Mouse (Mus musculus) limb, embryonic 11.5 days (tissue): Measurements from ENCODE around the gene Gsta3. TPM values are rescaled to one million over a fixed set of nuclear protein-coding genes. Genes with fewer than 3 reads are reported as not detected.

Experiments
- ATAC-seq: fragments of 200-750 bp; cut with Nextera tagmentation; 2 replicates; pipeline ENCODE4 v1.8.0; 2017; ENCODE audit warnings: low read depth; ENCODE audit not compliant: insufficient number of reproducible peaks, low FRiP score, low TSS enrichment
- DNase-seq: peaks from one replicate; pipeline ENCODE4 v3.0.0-alpha.2; 2015; ENCODE audit warnings: low spot score
- H3K27ac ChIP-seq: fragments of 300-500 bp; sonication (generic); replicated peaks from 2 replicates; pipeline ENCODE4 v1.5.1; 2014; ENCODE audit warnings: low read depth, mild to moderate bottlenecking, low read length
- H3K27me3 ChIP-seq: fragments of 300-500 bp; sonication (generic); 2 replicates; pipeline ENCODE4 v1.6.1; 2014; ENCODE audit warnings: mild to moderate bottlenecking, low read length, mixed read lengths; ENCODE audit not compliant: control insufficient read depth, insufficient read depth
- H3K36me3 ChIP-seq: fragments of 300-500 bp; sonication (generic); 2 replicates; pipeline ENCODE4 v1.6.1; 2014; ENCODE audit warnings: mild to moderate bottlenecking, low read length, moderate library complexity, mixed read lengths; ENCODE audit not compliant: control insufficient read depth, insufficient read depth
- H3K4me1 ChIP-seq: fragments of 300-500 bp; sonication (generic); 2 replicates; pipeline ENCODE4 v1.6.1; 2014; ENCODE audit warnings: low read length, mixed read lengths; ENCODE audit not compliant: control insufficient read depth, insufficient read depth
- H3K4me2 ChIP-seq: fragments of 300-500 bp; sonication (generic); 2 replicates; pipeline ENCODE4 v1.6.1; 2014; ENCODE audit warnings: low read depth, mild to moderate bottlenecking, moderate library complexity; ENCODE audit not compliant: severe bottlenecking
- H3K4me3 ChIP-seq: fragments of 300-500 bp; sonication (generic); 2 replicates; pipeline ENCODE4 v1.5.1; 2014; ENCODE audit warnings: low read depth, low read length
- H3K9ac ChIP-seq: fragments of 300-500 bp; sonication (generic); 2 replicates; pipeline ENCODE4 v1.6.1; 2014; ENCODE audit warnings: mild to moderate bottlenecking, low read length
- H3K9me3 ChIP-seq: fragments of 300-500 bp; sonication (generic); 2 replicates; pipeline ENCODE4 v1.6.1; 2016; ENCODE audit warnings: low read length; ENCODE audit not compliant: control insufficient read depth
- WGBS: fragments of 180-500 bp; shearing (Covaris S2); extraction: QIAGEN DNeasy Blood & Tissue Kit; methylation state at CpG from one replicate; pipeline ENCODE4 v1.1.7; 2014; 5-methylcytosine and 5-hydroxymethylcytosine counted together
- polyA plus RNA-seq: library from polyadenylated mRNA; unstranded; fragments of >200 nt; fragmentation: Nextera tagmentation; extraction: Ambion mirVana; gene quantifications from 2 replicates; pipeline ENCODE4 v1.2.1, GENCODE M21; 2014

Gene Gsta3
- polyA plus RNA-seq, 1 experiment from 2014 or later: 0.17 TPM

DNA sequence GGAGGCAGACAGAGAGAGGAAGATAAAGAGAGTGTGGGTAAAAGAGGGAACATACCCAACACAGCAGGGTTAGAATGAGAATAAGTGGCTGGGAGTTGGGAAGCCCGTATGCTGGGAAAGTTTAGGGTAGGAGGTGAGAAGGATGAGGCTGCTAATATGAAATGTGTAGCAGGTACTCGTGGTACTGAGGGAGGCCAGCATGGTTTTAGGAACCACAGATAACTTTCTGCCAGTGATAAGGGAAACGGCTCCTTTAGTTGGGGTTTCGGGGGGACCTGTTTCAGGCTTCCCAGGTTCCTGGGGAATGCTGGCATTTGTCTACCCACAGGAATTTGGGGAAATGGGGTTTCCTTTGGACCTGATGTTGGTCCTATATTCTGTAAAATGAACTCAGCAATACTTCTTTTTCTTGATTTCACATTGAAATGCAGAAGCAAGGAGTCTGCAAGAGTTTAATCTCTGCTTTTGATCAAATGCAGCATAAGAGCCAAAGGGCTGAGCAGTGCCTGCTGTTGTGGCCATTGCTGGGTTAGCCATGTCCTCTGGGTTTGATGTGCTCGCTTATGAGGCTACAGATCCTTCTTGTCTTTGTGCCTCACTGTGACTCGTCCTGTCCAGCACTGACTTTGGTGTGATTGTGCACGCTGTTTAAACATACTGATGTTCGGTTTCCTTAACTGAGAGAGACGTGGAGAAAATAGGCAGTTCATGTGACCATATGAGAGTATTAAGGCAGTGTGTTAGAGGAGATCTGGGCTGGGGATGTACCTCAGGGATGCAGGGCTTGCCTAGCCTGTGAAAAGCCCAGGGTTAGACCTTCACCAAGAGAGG, 8.4 kb downstream of the Gsta3 start:
- Histone ChIP-seq H3K9ac (no peak overlapping the region), H3K4me3 (no peak overlapping the region), H3K36me3 (no peaks in the 10 kb centered on the region), H3K4me2 (no peak overlapping the region), H3K27me3 (no peaks in the 10 kb centered on the region), H3K4me1 (no peaks in the 10 kb centered on the region), H3K27ac (no peak overlapping the region), H3K9me3 (no peaks in the 10 kb centered on the region)
- WGBS: 89% methylated on average over 9 of the region's 9 CpGs
- ATAC-seq: no peak
- DNase-seq: no peak

DNA sequence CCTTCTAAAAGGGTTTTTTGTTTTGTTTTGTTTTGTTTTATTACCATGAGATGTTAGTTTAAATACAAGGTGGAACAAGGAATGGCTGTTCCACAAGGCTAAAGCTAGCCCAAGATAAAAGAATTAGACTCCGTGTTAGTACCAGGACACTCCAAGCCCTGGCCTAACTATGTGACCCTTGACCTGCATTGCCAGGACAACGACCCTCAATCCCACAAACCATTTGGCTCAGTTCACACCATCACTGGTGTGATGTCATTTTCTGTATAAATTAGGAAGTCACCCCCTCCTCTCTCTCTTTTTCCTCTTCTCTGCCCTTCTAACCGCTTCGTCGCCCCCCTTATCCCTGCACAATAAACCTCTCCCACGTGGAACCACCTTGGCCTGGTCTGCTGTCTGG, 11.3 kb downstream of the Gsta3 start:
- H3K36me3 ChIP-seq: no peaks in the 10 kb centered on the region

DNA sequence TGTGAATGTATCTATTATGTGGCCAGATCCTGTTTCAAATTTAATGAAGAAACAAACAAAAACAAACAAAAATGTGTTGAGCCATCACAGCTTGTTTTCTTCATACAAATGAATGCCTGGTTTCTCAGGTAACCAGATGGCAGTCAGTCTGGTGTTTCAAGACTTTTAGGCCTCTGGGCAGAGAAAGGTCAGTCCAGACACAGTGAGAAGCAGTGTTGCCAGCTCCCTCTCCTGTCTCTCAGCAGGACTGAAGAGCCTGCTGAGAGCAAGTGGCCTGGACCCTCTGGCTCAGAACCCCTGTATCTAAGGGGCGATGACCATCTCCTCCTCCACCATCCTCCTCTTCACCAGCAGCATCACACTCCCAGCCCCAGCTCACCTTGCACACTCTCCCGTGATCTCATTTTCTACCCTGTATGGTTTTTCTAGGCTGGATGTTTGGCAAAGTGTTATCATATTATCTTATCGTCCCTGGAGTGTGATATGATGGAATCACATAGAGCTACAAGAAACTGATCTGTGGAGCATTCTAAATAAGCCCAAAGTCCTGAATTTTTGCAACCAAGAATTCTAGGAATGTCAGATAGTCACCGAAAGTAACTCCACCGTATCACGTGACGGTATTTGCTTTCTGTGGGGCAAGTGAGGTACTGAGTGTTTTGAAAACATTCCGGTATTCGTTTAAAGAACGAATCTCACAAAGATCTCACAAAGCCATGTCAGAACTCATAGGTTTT, 12.3 kb downstream of the Gsta3 start:
- Histone ChIP-seq H3K27ac (no peak overlapping the region), H3K9ac (no peak overlapping the region), H3K4me3 (no peak overlapping the region), H3K9me3 (no peaks in the 10 kb centered on the region), H3K27me3 (no peaks in the 10 kb centered on the region), H3K4me1 (no peaks in the 10 kb centered on the region), H3K36me3 (no peaks in the 10 kb centered on the region), H3K4me2 (no peak overlapping the region)
- ATAC-seq (no peak), DNase-seq (no peak)
- WGBS: 89% methylated on average over 10 of the region's 10 CpGs

More for the DNA sequence above, 11.3 kb downstream of the Gsta3 start:
- Histone ChIP-seq H3K9me3 (no peaks in the 10 kb centered on the region), H3K4me2 (no peak overlapping the region), H3K4me3 (no peak overlapping the region), H3K4me1 (no peaks in the 10 kb centered on the region), H3K9ac (no peak overlapping the region), H3K27ac (no peak overlapping the region), H3K27me3 (no peaks in the 10 kb centered on the region)
- DNase-seq: no peak
- ATAC-seq: no peak
- 78% methylated on average over 6 of the region's 6 CpGs for WGBS

DNA sequence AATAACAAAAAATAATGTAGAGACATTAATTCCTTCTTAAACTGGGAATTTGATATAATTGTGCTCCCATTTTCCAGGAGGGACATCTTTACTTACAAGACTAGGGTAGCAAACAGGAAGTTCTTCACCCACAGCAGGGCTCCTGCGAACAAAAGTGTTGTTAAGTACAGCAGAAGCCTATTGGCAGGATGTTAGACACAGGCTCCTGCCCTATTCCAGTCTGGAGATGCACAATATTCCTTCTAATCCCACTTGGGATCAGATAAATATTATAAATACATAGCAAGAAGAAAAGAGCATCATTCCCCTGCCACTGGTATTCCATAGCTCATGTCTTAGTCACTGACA, 12.9 kb downstream of the Gsta3 start:
- Histone ChIP-seq H3K27me3 (no peaks in the 10 kb centered on the region), H3K9me3 (no peaks in the 10 kb centered on the region), H3K9ac (no peak overlapping the region), H3K4me3 (no peak overlapping the region), H3K4me2 (no peak overlapping the region), H3K36me3 (no peaks in the 10 kb centered on the region), H3K4me1 (no peaks in the 10 kb centered on the region), H3K27ac (no peak overlapping the region)
- 89% methylated on average over 1 of the region's 1 CpGs for WGBS
- ATAC-seq (no peak), DNase-seq (no peak)

DNA sequence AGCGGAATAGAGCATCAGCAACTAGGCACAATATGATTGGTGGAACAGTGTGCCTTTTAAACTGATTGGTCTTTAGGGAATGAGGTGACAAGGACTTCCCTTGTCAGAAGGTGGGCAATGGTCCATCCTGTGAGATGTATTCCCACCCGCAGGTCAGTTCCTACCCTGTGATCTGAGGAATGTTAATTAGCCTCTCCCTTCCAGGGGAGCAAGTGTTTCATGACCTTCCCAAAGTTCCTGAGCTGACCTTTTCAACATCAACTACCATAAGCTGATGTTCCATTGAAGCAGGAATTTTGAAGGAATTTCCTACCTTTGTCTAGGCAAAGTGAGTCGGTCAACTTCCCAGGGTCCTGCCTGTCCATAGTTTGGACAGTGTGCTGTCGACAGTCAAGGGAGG, 13.5 kb downstream of the Gsta3 start:
- no peak overlapping the region for H3K4me3 ChIP-seq
- DNase-seq: no peak
- no peaks in the 10 kb centered on the region for H3K36me3 ChIP-seq
- no peaks in the 10 kb centered on the region for H3K9me3 ChIP-seq
- H3K27ac ChIP-seq: no peak overlapping the region
- H3K4me1 ChIP-seq: no peaks in the 10 kb centered on the region
- no peak for ATAC-seq
- no peaks in the 10 kb centered on the region for H3K27me3 ChIP-seq
- H3K4me2 ChIP-seq: no peak overlapping the region
- no peak overlapping the region for H3K9ac ChIP-seq
- 80% methylated on average over 4 of the region's 4 CpGs for WGBS

DNA sequence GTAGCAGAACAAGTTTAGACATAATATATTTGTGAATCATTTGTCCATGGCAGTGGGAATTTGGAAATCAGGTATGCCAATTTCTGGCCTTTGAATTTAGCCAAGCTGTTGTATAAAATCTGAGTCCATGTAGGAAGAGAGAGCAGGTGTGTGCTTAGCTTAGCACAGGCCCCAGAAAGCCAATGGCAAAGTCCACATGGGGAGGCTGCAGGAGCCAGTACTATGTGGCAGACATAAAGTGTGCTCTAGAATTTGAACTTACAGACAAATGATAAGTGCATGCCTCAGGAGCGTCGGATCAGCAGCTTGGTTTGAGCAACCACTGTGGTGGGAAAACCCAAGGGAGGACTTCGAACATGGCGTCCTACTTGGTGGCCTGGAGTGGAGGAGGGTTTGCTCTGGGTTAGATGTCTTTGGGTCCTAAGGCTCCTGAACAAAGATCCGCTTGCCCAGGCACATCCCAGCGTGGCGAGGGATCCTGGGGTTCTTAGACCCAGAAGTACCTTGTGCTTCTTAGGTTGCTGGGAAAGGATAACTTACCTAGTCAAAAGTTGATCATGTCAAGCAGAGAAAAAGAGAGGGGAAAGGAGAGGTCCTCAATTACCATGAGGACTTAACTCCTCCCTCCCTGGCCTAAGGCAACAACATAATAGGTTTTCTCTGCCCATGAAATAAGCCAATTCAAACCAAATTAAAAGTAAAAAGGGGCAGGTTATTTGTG, 15.4 kb downstream of the Gsta3 start:
- no peak for DNase-seq
- WGBS: 89% methylated on average over 7 of the region's 7 CpGs
- Histone ChIP-seq H3K27me3 (no peaks in the 10 kb centered on the region), H3K9ac (no peak overlapping the region), H3K36me3 (no peaks in the 10 kb centered on the region), H3K4me3 (no peak overlapping the region), H3K4me2 (no peak overlapping the region), H3K4me1 (no peaks in the 10 kb centered on the region), H3K9me3 (no peaks in the 10 kb centered on the region), H3K27ac (no peak overlapping the region)
- ATAC-seq: no peak

DNA sequence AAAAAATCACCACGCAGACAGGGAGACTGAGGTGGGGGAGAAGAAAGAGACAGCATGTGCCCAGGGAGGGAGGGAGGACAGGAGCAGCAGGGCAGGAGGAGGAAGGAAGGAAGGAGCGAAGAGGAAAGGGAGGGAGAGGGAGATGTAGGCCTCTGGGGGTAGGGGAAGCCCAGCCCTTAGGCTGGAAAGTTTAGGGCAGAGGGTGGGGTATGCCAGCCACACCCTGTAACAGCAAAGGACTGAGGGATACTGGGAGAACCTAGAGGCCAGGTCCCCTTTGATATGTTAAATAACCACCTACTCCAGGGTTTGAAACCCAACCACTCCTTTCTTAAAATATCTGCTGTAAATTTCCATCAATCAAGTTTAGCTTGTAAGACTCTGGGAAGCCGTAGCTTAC, 16.0 kb downstream of the Gsta3 start:
- ATAC-seq (no peak), DNase-seq (no peak)
- H3K9ac ChIP-seq: no peak overlapping the region
- H3K9me3 ChIP-seq: no peaks in the 10 kb centered on the region
- 65% methylated on average over 3 of the region's 3 CpGs for WGBS
- no peaks in the 10 kb centered on the region for H3K36me3 ChIP-seq
- no peaks in the 10 kb centered on the region for H3K27me3 ChIP-seq
- H3K27ac ChIP-seq: no peak overlapping the region
- no peak overlapping the region for H3K4me3 ChIP-seq
- H3K4me2 ChIP-seq: no peak overlapping the region
- no peaks in the 10 kb centered on the region for H3K4me1 ChIP-seq

DNA sequence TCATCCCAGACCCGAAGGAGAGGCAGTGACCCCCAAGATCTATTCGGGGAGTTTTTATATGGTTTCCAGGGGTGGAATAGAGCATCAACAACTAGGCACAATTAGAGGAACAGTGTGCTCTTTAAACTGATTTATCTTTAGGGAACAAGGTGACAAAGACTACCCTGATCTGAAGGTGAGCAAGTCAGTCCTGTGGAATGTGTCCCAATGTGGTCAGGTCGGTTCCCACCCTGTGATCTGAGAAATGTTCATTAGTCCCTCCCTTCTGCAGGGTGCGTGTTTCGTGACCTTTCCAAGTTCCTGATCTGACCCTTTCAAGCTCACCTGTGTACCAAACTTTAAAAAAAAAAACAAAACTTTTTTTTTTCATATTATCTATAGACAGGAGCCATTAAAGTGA, 16.5 kb downstream of the Gsta3 start:
- Histone ChIP-seq H3K9ac (no peak overlapping the region), H3K9me3 (no peaks in the 10 kb centered on the region), H3K27ac (no peak overlapping the region), H3K4me1 (no peaks in the 10 kb centered on the region), H3K4me2 (no peak overlapping the region), H3K4me3 (no peak overlapping the region), H3K27me3 (no peaks in the 10 kb centered on the region), H3K36me3 (no peaks in the 10 kb centered on the region)
- ATAC-seq (no peak), DNase-seq (no peak)
- WGBS: 74% methylated on average over 5 of the region's 5 CpGs
